Mouse (Mus musculus) limb, embryonic 14.5 days (tissue): ENCODE data around the gene Sec61b. TPM values are rescaled to one million over a fixed set of nuclear protein-coding genes. Genes with fewer than 3 reads are reported as not detected.

ENCODE experiments used
- ATAC-seq: fragments of 200-750 bp; cut with Nextera tagmentation; 2 replicates; pipeline ENCODE4 v1.8.0; 2017; ENCODE audit warnings: low read depth, moderate number of reproducible peaks, moderate TSS enrichment; ENCODE audit not compliant: low FRiP score
- DNase-seq: peaks from one replicate; pipeline ENCODE4 v3.0.0-alpha.2; 2015; ENCODE audit warnings: low spot score
- H3K27ac ChIP-seq: fragments of 300-500 bp; sonication (generic); replicated peaks from 2 replicates; pipeline ENCODE4 v1.5.1; 2014; ENCODE audit warnings: low read depth, mild to moderate bottlenecking, low read length, moderate library complexity, mixed read lengths
- H3K27me3 ChIP-seq: fragments of 300-500 bp; sonication (generic); 2 replicates; pipeline ENCODE4 v1.6.1; 2014; ENCODE audit warnings: low read length, mixed read lengths; ENCODE audit not compliant: control insufficient read depth, insufficient read depth
- H3K36me3 ChIP-seq: fragments of 300-500 bp; sonication (generic); 2 replicates; pipeline ENCODE4 v1.6.1; 2014; ENCODE audit warnings: mild to moderate bottlenecking, low read length, moderate library complexity, mixed read lengths; ENCODE audit not compliant: control insufficient read depth, insufficient read depth
- H3K4me1 ChIP-seq: fragments of 300-500 bp; sonication (generic); 2 replicates; pipeline ENCODE4 v1.6.1; 2014; ENCODE audit warnings: antibody characterized with exemption, low read length, mixed read lengths; ENCODE audit not compliant: control insufficient read depth, insufficient read depth
- H3K4me2 ChIP-seq: fragments of 300-500 bp; sonication (generic); replicated peaks from 2 replicates; pipeline ENCODE4 v1.6.1; 2014; ENCODE audit warnings: low read depth, mild to moderate bottlenecking, low read length, moderate library complexity; ENCODE audit not compliant: severe bottlenecking
- H3K4me3 ChIP-seq: fragments of 300-500 bp; sonication (generic); replicated peaks from 2 replicates; pipeline ENCODE4 v1.5.1; 2014; ENCODE audit warnings: low read length
- H3K9ac ChIP-seq: fragments of 300-500 bp; sonication (generic); 2 replicates; pipeline ENCODE4 v1.6.1; 2014; ENCODE audit warnings: mild to moderate bottlenecking, low read depth, low read length, moderate library complexity; ENCODE audit not compliant: severe bottlenecking
- H3K9me3 ChIP-seq: fragments of 300-500 bp; sonication (generic); 2 replicates; pipeline ENCODE4 v1.6.1; 2016; ENCODE audit warnings: low read length; ENCODE audit not compliant: control insufficient read depth
- POLR2A ChIP-seq: fragments of 200-500 bp; IDR thresholded peaks from 2 replicates; pipeline ENCODE4 v1.8.0; 2012; ENCODE audit warnings: inconsistent platforms, mild to moderate bottlenecking, moderate library complexity, borderline replicate concordance; ENCODE audit not compliant: insufficient read depth, insufficient read length; ENCODE audit errors: extremely low read depth
- WGBS: fragments of 180-500 bp; shearing (Covaris S2); extraction: QIAGEN DNeasy Blood & Tissue Kit; methylation state at CpG from one replicate; pipeline ENCODE4 v1.1.7; 2014; 5-methylcytosine and 5-hydroxymethylcytosine counted together
- polyA plus RNA-seq, 2 experiments: library from polyadenylated mRNA; depleted of rRNA in 1 of 2; stranded (reverse) in 1 of 2; unstranded in 1 of 2; fragments of >200 nt; fragmentation: Nextera tagmentation in 1 of 2; extraction: Ambion mirVana in 1 of 2; gene quantifications; 2 replicates each; pipeline versions ENCODE4 v1.2.1 to v1.2.3; 2012 to 2014

Sec61b gene
- polyA plus RNA-seq (2012; rRNA removed): 421 and 423 TPM in 2 replicates
- polyA plus RNA-seq (2014; fragmentation: Nextera tagmentation; extraction: Ambion mirVana): 432 and 473 TPM in 2 replicates

DNA sequence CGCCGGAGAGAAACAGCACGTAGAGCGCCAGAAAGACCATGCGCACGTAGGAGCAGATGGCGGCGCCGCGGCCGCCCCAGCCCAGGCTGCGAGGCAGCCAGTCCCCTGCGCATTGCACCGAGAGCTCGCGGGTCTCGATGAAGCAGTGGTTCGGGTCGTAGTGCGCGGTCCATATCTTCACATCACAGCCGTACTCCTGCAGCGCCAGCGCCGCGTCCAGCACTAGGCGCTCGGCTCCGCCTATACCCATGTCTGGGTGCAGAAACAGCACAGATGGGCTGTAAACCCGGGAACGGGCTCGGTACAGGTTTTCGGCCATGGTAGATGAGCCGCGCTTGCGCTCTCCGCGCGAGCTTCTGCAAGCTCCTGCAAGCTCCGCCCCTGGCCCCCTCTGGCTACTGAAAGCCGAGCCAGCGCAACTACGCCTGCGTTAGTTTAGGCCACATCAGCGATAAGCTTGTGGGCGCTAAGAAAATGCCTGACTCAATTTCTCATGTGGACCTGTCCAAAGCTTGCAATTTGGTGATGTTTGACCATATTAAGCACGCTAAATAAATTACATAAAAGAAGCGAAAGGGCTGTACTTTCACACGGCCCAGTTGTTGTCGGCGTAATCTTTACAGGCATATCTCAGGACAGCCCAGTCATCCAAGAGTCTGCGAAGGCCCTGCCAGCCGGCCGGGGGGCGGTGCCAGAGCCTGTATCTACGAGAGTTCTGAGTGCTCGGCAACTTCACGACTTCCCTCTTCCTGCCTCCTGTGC, at the start of gene Sec61b, which contains the start of gene Alg2:
TSS of gene Sec61b (plus strand) at position 691 of the 762 bp plus-strand sequence.
TSS of gene Alg2 (minus strand) at position 366 of the 762 bp plus-strand sequence.
- peak; percentile 99 for DNase-seq
- Histone ChIP-seq H3K4me1 (peaks cover 16% of the 10 kb centered on the region), H3K27me3 (no peaks in the 10 kb centered on the region), H3K27ac (peak within 1 kb of the TSS; percentile 94), H3K36me3 (peaks cover 61% of the 10 kb centered on the region), H3K4me2 (peak within 1 kb of the TSS; percentile 61), H3K9me3 (peaks cover 12% of the 10 kb centered on the region), H3K9ac (peak within 1 kb of the TSS; percentile 87), H3K4me3 (peak within 1 kb of the TSS; percentile 79)
- under 1% methylated on average over 56 of the region's 58 CpGs for WGBS
- peak; percentile 84; the same call in 1 of the 2 replicates for TF ChIP-seq POLR2A
- ATAC-seq: peak; percentile 98

- no peak overlapping the region for H3K4me2 ChIP-seq
- H3K27ac ChIP-seq: no peak overlapping the region
- no peaks in the 10 kb centered on the region for H3K36me3 ChIP-seq
- H3K9me3 ChIP-seq: no peaks in the 10 kb centered on the region
- H3K4me1 ChIP-seq: no peaks in the 10 kb centered on the region; the same call in 1 of the 2 replicates
- TF ChIP-seq POLR2A: no peak
- H3K9ac ChIP-seq: no peak overlapping the region
- H3K4me3 ChIP-seq: no peak overlapping the region
- DNase-seq (no peak), ATAC-seq (no peak)
- WGBS: 83% methylated on average over 16 of the region's 16 CpGs
- no peaks in the 10 kb centered on the region for H3K27me3 ChIP-seq
Observed at GRCm38 (mm10) chr4:47425247-47425830, 49.1 kb upstream of the Sec61b start.

GRCm38 (mm10) chr4:47427606-47428005, 46.9 kb upstream of the Sec61b start:
- Histone ChIP-seq H3K4me1 (no peaks in the 10 kb centered on the region; the same call in 1 of the 2 replicates), H3K4me2 (no peak overlapping the region), H3K9ac (no peak overlapping the region)

DNA sequence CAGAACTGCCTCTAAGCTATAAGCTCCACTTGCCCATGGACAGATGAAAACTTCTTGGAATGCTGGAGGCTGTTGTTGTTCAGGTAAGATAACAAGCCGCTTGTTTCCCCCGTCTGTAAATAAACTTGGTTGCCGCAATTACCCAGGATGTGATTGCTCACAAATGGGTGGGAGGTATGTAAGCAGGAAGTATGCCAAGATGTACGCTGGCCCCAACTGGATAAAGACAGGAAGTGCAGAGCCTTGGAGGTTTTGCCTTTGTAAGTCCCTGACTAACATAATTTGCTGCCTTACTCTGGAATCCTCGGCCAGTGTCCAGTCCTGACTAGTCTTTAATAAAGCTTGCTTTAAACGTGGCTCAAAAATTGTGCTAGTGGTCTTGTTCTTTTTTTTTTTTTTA, 43.9 kb upstream of the Sec61b start:
- TF ChIP-seq POLR2A: no peak
- H3K4me2 ChIP-seq: no peak overlapping the region
- DNase-seq: no peak
- no peaks in the 10 kb centered on the region; the same call in 1 of the 2 replicates for H3K4me1 ChIP-seq
- no peak overlapping the region for H3K27ac ChIP-seq
- no peak for ATAC-seq
- H3K36me3 ChIP-seq: no peaks in the 10 kb centered on the region
- H3K9ac ChIP-seq: no peak overlapping the region
- H3K4me3 ChIP-seq: no peak overlapping the region
- WGBS: 39% methylated on average over 6 of the region's 6 CpGs
- no peaks in the 10 kb centered on the region for H3K9me3 ChIP-seq
- no peaks in the 10 kb centered on the region for H3K27me3 ChIP-seq

More at GRCm38 (mm10) chr4:47427606-47428005, 46.9 kb upstream of the Sec61b start:
- TF ChIP-seq POLR2A: no peak
- no peak for ATAC-seq
- Histone ChIP-seq H3K27me3 (no peaks in the 10 kb centered on the region), H3K36me3 (no peaks in the 10 kb centered on the region), H3K9me3 (no peaks in the 10 kb centered on the region), H3K27ac (no peak overlapping the region), H3K4me3 (no peak overlapping the region)
- DNase-seq: no peak
- 57% methylated on average over 3 of the region's 3 CpGs for WGBS

- TF ChIP-seq POLR2A: no peak
- ATAC-seq (no peak), DNase-seq (no peak)
- H3K36me3 ChIP-seq: no peaks in the 10 kb centered on the region
- no peak overlapping the region for H3K4me2 ChIP-seq
- H3K9me3 ChIP-seq: no peaks in the 10 kb centered on the region
- 83% methylated on average over 5 of the region's 5 CpGs for WGBS
- no peak overlapping the region for H3K9ac ChIP-seq
- H3K4me1 ChIP-seq: peaks cover 4% of the 10 kb centered on the region; the same call in 1 of the 2 replicates
- no peak overlapping the region for H3K27ac ChIP-seq
- H3K27me3 ChIP-seq: no peaks in the 10 kb centered on the region
- no peak overlapping the region for H3K4me3 ChIP-seq
Observed at GRCm38 (mm10) chr4:47431081-47431480, 43.4 kb upstream of the Sec61b start.
